9 mouse cellular contexts compared by ENCODE assay signal in the genomic region with DNA sequence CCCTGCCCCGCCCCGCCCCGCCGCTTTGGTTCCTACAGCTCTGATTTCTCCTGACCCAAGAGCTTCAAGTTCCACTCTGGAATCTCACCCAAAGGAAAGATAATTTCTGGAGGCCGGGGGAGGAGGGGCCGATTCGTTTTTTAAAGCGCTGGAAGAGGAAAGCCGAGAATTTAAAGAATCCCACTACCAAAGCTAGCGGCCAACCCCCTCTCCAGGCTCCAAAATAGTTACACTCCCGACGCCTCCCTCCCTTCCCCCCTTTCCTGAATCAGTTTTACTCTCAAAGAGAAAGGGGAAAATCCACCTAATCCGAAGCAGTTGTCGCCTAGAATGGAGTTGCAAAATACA. TPM values are rescaled to one million over a fixed set of nuclear protein-coding genes. Genes with fewer than 3 reads are reported as not detected.
A peak's percentile ranks its signal among the peaks of the same experiment; 100 is the strongest.
DNase-seq lines count a peak whose midpoint lies in the region; ATAC-seq and TF ChIP-seq lines count a peak whose summit lies in the region.
"Had no signal": no experiment of that assay in that cellular context is flagged by ENCODE, and none has a peak within 500 bp of the region (broad histone marks: within the 10 kb centered on the region; RNA-seq: fewer than 3 reads in every experiment).

A gene (minus strand): TSS at position 213 of the 348 bp plus-strand sequence.

- DNase-seq in gastrocnemius, postnatal 4 days (ENCODE audit: low spot score in 2 of 2): peak in 1 of 2 experiments; percentile 18
- DNase-seq in gastrocnemius, postnatal 14 days: no peak
- no peak for DNase-seq in thymus, adult 2 months
- DNase-seq in thymus, postnatal 14 days: no peak
- DNase-seq in right cerebral cortex, postnatal 14 days: peak; percentile 9
- no peak for DNase-seq in cerebellum, postnatal 4 days (ENCODE audit: low spot score in 2 of 2)

- intact Hi-C loops in gastrocnemius, postnatal 14 days (cut with DNase I; ENCODE audit: low total_unique reads): no loop called here

- no peak for TF ChIP-seq POLR2A in thymus, adult 2 months (IDR thresholded peaks at IDR 0.05; ENCODE audit: control insufficient read depth, extremely low read depth, insufficient read depth, low read length, poor library complexity)

- no peak for TF ChIP-seq CTCF in thymus, adult 2 months (IDR thresholded peaks at IDR 0.05; ENCODE audit: borderline replicate concordance, control insufficient read depth, extremely low read depth, insufficient read depth, low read length, poor library complexity)

- H3K9ac ChIP-seq in heart, embryonic 14.5 days (ENCODE audit: low read length): peak within 1 kb of the TSS; percentile 92
- H3K9ac ChIP-seq in liver, embryonic 16.5 days (ENCODE audit: low read depth, low read length): peak within 1 kb of the TSS; percentile 54

- no peaks in the 10 kb centered on the region for H3K9me3 ChIP-seq in heart, embryonic 14.5 days (ENCODE audit: control insufficient read depth, low read length)
- no peaks in the 10 kb centered on the region for H3K9me3 ChIP-seq in liver, embryonic 16.5 days (replicated peaks; ENCODE audit: control insufficient read depth, low read length)

- no peak within 1 kb of the TSS for H3K27ac ChIP-seq in thymus, adult 2 months (ENCODE audit: control insufficient read depth, insufficient read depth, low read length)
- peak within 1 kb of the TSS; percentile 90 to 91 for H3K27ac ChIP-seq in heart, embryonic 14.5 days (replicated peaks in 1 of 2; ENCODE audit: control insufficient read depth in 1 of 2, insufficient read depth in 1 of 2, low read depth in 2 of 2, low read length in 2 of 2)
- H3K27ac ChIP-seq in liver, embryonic 16.5 days (ENCODE audit: low read length): peak within 1 kb of the TSS; percentile 41

- peak; percentile 49 for ATAC-seq in heart, embryonic 14.5 days (ENCODE audit: insufficient number of reproducible peaks, insufficient read depth, low FRiP score, low read depth)
- ATAC-seq in liver, embryonic 16.5 days (ENCODE audit: low read depth): no peak; the same call in 1 of the 2 replicates

- peaks cover 8% of the 10 kb centered on the region for H3K4me1 ChIP-seq in thymus, adult 2 months (replicated peaks; ENCODE audit: control insufficient read depth, insufficient read depth, low read length)
- H3K4me1 ChIP-seq in heart, embryonic 14.5 days (ENCODE audit: control insufficient read depth in 2 of 2, insufficient read depth in 2 of 2, low read length in 2 of 2): peaks cover 0 to 6% of the 10 kb centered on the region in 2 experiments; a peak in 1 of 4 replicates
- H3K4me1 ChIP-seq in liver, embryonic 16.5 days (ENCODE audit: control insufficient read depth, low read depth, low read length): no peaks in the 10 kb centered on the region

- peak within 1 kb of the TSS; percentile 52 for H3K4me3 ChIP-seq in thymus, adult 2 months (ENCODE audit: control insufficient read depth, insufficient read depth, low read length)
- peak within 1 kb of the TSS; percentile 90 to 93 for H3K4me3 ChIP-seq in heart, embryonic 14.5 days (ENCODE audit: control insufficient read depth in 1 of 2, insufficient read depth in 1 of 2, low read depth in 1 of 2, low read length in 2 of 2)
- H3K4me3 ChIP-seq in liver, embryonic 16.5 days (ENCODE audit: low read depth, low read length): peak within 1 kb of the TSS; percentile 63

- H3K4me2 ChIP-seq in heart, embryonic 14.5 days (ENCODE audit: low read length): peak within 1 kb of the TSS; percentile 86
- H3K4me2 ChIP-seq in liver, embryonic 16.5 days (ENCODE audit: low read depth, low read length): peak within 1 kb of the TSS; percentile 62

- H3K36me3 ChIP-seq in thymus, adult 2 months (ENCODE audit: control insufficient read depth, insufficient read depth, low read length): no peaks in the 10 kb centered on the region
- no peaks in the 10 kb centered on the region for H3K36me3 ChIP-seq in heart, embryonic 14.5 days (ENCODE audit: control insufficient read depth, insufficient read depth, low read length)
- no peaks in the 10 kb centered on the region for H3K36me3 ChIP-seq in liver, embryonic 16.5 days (ENCODE audit: control insufficient read depth, insufficient read depth)

- WGBS in thymus, adult 2 months: 12% methylated on average over 14 of the region's 14 CpGs
- WGBS in heart, embryonic 14.5 days: 1% methylated on average over 14 of the region's 14 CpGs
- WGBS in liver, embryonic 16.5 days (ENCODE audit: insufficient replicate concordance): under 1% methylated on average over 14 of the region's 14 CpGs

- peaks cover 8% of the 10 kb centered on the region; the same call in 1 of the 2 replicates for H3K27me3 ChIP-seq in thymus, adult 2 months (ENCODE audit: control insufficient read depth, insufficient read depth, low read length)
- H3K27me3 ChIP-seq in heart, embryonic 14.5 days (ENCODE audit: control insufficient read depth, insufficient read depth, low read length): no peaks in the 10 kb centered on the region
- H3K27me3 ChIP-seq in liver, embryonic 16.5 days (ENCODE audit: control insufficient read depth, insufficient read depth, low read depth, low read length): peaks cover 28% of the 10 kb centered on the region

RNA-seq across cellular contexts. Expression of the gene that starts here (rescaled TPM):
- total RNA-seq in gastrocnemius, postnatal 4 days (2021): 10 to 100 TPM; 25.0 to 27.0 TPM
- 10 to 100 TPM in 1 of 2 experiments, 1 to 10 TPM in 1; 6.9 to 10.7 TPM for total RNA-seq in gastrocnemius, postnatal 14 days (2021)
- 6.3 and 7.5 TPM in 2 replicates for polyA plus RNA-seq in thymus, adult 2 months (2012; rRNA removed)
- polyA plus RNA-seq in heart, embryonic 14.5 days (2014; fragmentation: Nextera tagmentation; extraction: Ambion mirVana): 15.6 and 16.8 TPM in 2 replicates
- polyA plus RNA-seq in liver, embryonic 16.5 days (2015; fragmentation: Nextera tagmentation; extraction: Ambion mirVana): 6.5 and 6.9 TPM in 2 replicates
- total RNA-seq: MEL had no signal
